30 mouse cellular contexts compared by ENCODE assay signal in genomic region chr16:18507200-18507549, GRCm38 (mm10). TPM values are rescaled to one million over a fixed set of nuclear protein-coding genes. Genes with fewer than 3 reads are reported as not detected.
DNase-seq lines count a peak whose midpoint lies in the region; ATAC-seq and TF ChIP-seq lines count a peak whose summit lies in the region.
"Had no signal": no experiment of that assay in that cellular context is flagged by ENCODE, and none has a peak within 500 bp of the region (broad histone marks: within the 10 kb centered on the region; RNA-seq: fewer than 3 reads in every experiment).

No protein-coding gene starts in this region.

- ATAC-seq in heart, embryonic 12.5 days (ENCODE audit: insufficient number of reproducible peaks, low FRiP score), result no peak
- 0 out of 2 replicates have a peak, but pooled peaks have one; percentile 47 for ATAC-seq in kidney, embryonic 15.5 days (replicated peaks; ENCODE audit: low FRiP score)
- peak; percentile 44; the same call in 1 of the 2 replicates for ATAC-seq in limb, embryonic 13.5 days (ENCODE audit: low FRiP score, low read depth)
- peak; percentile 72 for ATAC-seq in intestine, postnatal 0 days
- ATAC-seq: forebrain, embryonic 13.5 days; forebrain, embryonic 16.5 days; hindbrain, embryonic 16.5 days; Patski had no signal

- peaks cover 17% of the 10 kb centered on the region for H3K4me1 ChIP-seq in heart, embryonic 12.5 days (replicated peaks)
- peaks cover 12% of the 10 kb centered on the region; the same call in 1 of the 2 replicates for H3K4me1 ChIP-seq in kidney, embryonic 15.5 days
- H3K4me1 ChIP-seq in limb, embryonic 13.5 days, result peaks cover 23% of the 10 kb centered on the region; the same call in 1 of the 2 replicates
- H3K4me1 ChIP-seq in limb, embryonic 10.5 days, result peaks cover 23% of the 10 kb centered on the region
- 0 out of 2 replicates have a peak, but pooled peaks cover 7% of the 10 kb centered on the region for H3K4me1 ChIP-seq in intestine, postnatal 0 days (replicated peaks; ENCODE audit: control insufficient read depth, insufficient read depth, low read length)
- H3K4me1 ChIP-seq: forebrain, embryonic 13.5 days; hindbrain, embryonic 13.5 days had no signal

- H3K27me3 ChIP-seq in heart, embryonic 12.5 days (replicated peaks), result peaks cover 6% of the 10 kb centered on the region; the same call in 1 of the 2 replicates
- H3K27me3 ChIP-seq in kidney, embryonic 15.5 days, result no peaks in the 10 kb centered on the region
- H3K27me3 ChIP-seq in limb, embryonic 13.5 days, result no peaks in the 10 kb centered on the region
- peaks cover 19% of the 10 kb centered on the region; the same call in 1 of the 2 replicates for H3K27me3 ChIP-seq in limb, embryonic 10.5 days (ENCODE audit: low read depth, poor library complexity, severe bottlenecking)
- H3K27me3 ChIP-seq in intestine, postnatal 0 days (replicated peaks; ENCODE audit: control insufficient read depth, insufficient read depth, low read length), result no peaks in the 10 kb centered on the region
- H3K27me3 ChIP-seq: CH12.LX; embryonic facial prominence, embryonic 13.5 days; forebrain, embryonic 13.5 days; heart, embryonic 15.5 days; hindbrain, embryonic 13.5 days; Patski had no signal

- no peak overlapping the region for H3K9ac ChIP-seq in heart, embryonic 12.5 days
- H3K9ac ChIP-seq in kidney, embryonic 15.5 days, result no peak overlapping the region
- no peak overlapping the region for H3K9ac ChIP-seq in limb, embryonic 13.5 days
- H3K9ac ChIP-seq in intestine, postnatal 0 days (ENCODE audit: low read depth, low read length), result no peak overlapping the region
- H3K9ac ChIP-seq: embryonic facial prominence, embryonic 13.5 days; forebrain, embryonic 13.5 days; heart, embryonic 15.5 days; hindbrain, embryonic 13.5 days had no signal

- WGBS in heart, embryonic 12.5 days, result 60% methylated on average over 1 of the region's 1 CpGs
- 3% methylated on average over 1 of the region's 1 CpGs for WGBS in kidney, embryonic 15.5 days
- 19% methylated on average over 1 of the region's 1 CpGs for WGBS in limb, embryonic 13.5 days
- WGBS in limb, embryonic 10.5 days, result 55% methylated on average over 1 of the region's 1 CpGs
- WGBS in intestine, postnatal 0 days, result 4% methylated on average over 1 of the region's 1 CpGs

- H3K36me3 ChIP-seq in heart, embryonic 12.5 days, result peaks cover 7% of the 10 kb centered on the region; the same call in 1 of the 2 replicates
- H3K36me3 ChIP-seq in kidney, embryonic 15.5 days, result peaks cover 2% of the 10 kb centered on the region
- H3K36me3 ChIP-seq in limb, embryonic 13.5 days, result peaks cover 17% of the 10 kb centered on the region
- H3K36me3 ChIP-seq in limb, embryonic 10.5 days, result peaks cover 23% of the 10 kb centered on the region
- H3K36me3 ChIP-seq in intestine, postnatal 0 days (ENCODE audit: control insufficient read depth, insufficient read depth), result 0 out of 2 replicates have a peak, but pooled peaks cover 8% of the 10 kb centered on the region

- H3K27ac ChIP-seq in heart, embryonic 12.5 days (ENCODE audit: poor library complexity, severe bottlenecking), result no peak overlapping the region
- H3K27ac ChIP-seq in kidney, embryonic 15.5 days, result no peak overlapping the region
- no peak overlapping the region for H3K27ac ChIP-seq in limb, embryonic 13.5 days
- no peak overlapping the region for H3K27ac ChIP-seq in limb, embryonic 10.5 days
- H3K27ac ChIP-seq in intestine, postnatal 0 days (ENCODE audit: low read depth, low read length), result peak overlapping the region; percentile 60
- H3K27ac ChIP-seq: embryonic facial prominence, embryonic 13.5 days; forebrain, embryonic 10.5 days; forebrain, embryonic 13.5 days; heart, embryonic 15.5 days; hindbrain, embryonic 10.5 days; hindbrain, embryonic 13.5 days had no signal

- no peak overlapping the region for H3K4me3 ChIP-seq in heart, embryonic 12.5 days
- H3K4me3 ChIP-seq in kidney, embryonic 15.5 days (replicated peaks), result no peak overlapping the region
- H3K4me3 ChIP-seq in limb, embryonic 13.5 days, result no peak overlapping the region
- no peak overlapping the region for H3K4me3 ChIP-seq in limb, embryonic 10.5 days
- no peak overlapping the region for H3K4me3 ChIP-seq in intestine, postnatal 0 days (ENCODE audit: low read depth, low read length)
- H3K4me3 ChIP-seq: embryonic facial prominence, embryonic 13.5 days; forebrain, embryonic 10.5 days; forebrain, embryonic 13.5 days; heart, embryonic 15.5 days; hindbrain, embryonic 10.5 days; hindbrain, embryonic 13.5 days had no signal

- no peak overlapping the region for H3K4me2 ChIP-seq in heart, embryonic 12.5 days
- H3K4me2 ChIP-seq in kidney, embryonic 15.5 days, result no peak overlapping the region
- no peak overlapping the region for H3K4me2 ChIP-seq in limb, embryonic 13.5 days (replicated peaks)
- no peak overlapping the region for H3K4me2 ChIP-seq in intestine, postnatal 0 days (replicated peaks; ENCODE audit: low read depth)
- H3K4me2 ChIP-seq: embryonic facial prominence, embryonic 13.5 days; forebrain, embryonic 13.5 days; heart, embryonic 11.5 days; heart, embryonic 15.5 days; hindbrain, embryonic 13.5 days had no signal

- DNase-seq in heart, adult 11 months, result peak; percentile 71
- no peak for DNase-seq in kidney, postnatal 4 days
- DNase-seq in limb, embryonic 10.5 days (ENCODE audit: low spot score), result no peak
- no peak for DNase-seq in layer of hippocampus, postnatal 36 days
- DNase-seq: adrenal gland, postnatal 10 days; adrenal gland, postnatal 36 days; B cell, adult 2 months; cerebellum, adult 18-20 months; cerebellum, adult 9-10 months; cerebellum, postnatal 14 days; gastrocnemius, postnatal 10 days; gastrocnemius, postnatal 36 days; heart, postnatal 10 days; heart, postnatal 36 days had no signal

- no peaks in the 10 kb centered on the region for H3K9me3 ChIP-seq in heart, embryonic 12.5 days (replicated peaks)
- no peaks in the 10 kb centered on the region for H3K9me3 ChIP-seq in kidney, embryonic 15.5 days (replicated peaks)
- H3K9me3 ChIP-seq in limb, embryonic 13.5 days, result no peaks in the 10 kb centered on the region
- H3K9me3 ChIP-seq in limb, embryonic 10.5 days (replicated peaks), result no peaks in the 10 kb centered on the region
- no peaks in the 10 kb centered on the region for H3K9me3 ChIP-seq in intestine, postnatal 0 days (ENCODE audit: control insufficient read depth)
- H3K9me3 ChIP-seq: embryonic facial prominence, embryonic 13.5 days; forebrain, embryonic 10.5 days; forebrain, embryonic 13.5 days; G1E; heart, embryonic 15.5 days; hindbrain, embryonic 10.5 days; hindbrain, embryonic 13.5 days had no signal

- TF ChIP-seq CTCF in intestine, postnatal 0 days (IDR thresholded peaks at IDR 0.05; ENCODE audit: low read depth), result no peak

RNA-seq across cellular contexts. Expression of gene Rtl10, which starts 8.5 kb away (rescaled TPM):
- polyA plus RNA-seq in heart, embryonic 12.5 days (2016; fragmentation: Nextera tagmentation; extraction: Ambion mirVana), result 1.1 TPM in 2 replicates
- polyA plus RNA-seq in kidney, embryonic 15.5 days (2015; fragmentation: Nextera tagmentation; extraction: Ambion mirVana), result 3.1 and 3.3 TPM in 2 replicates
- 5.5 and 5.9 TPM in 2 replicates for polyA plus RNA-seq in limb, embryonic 13.5 days (2015; fragmentation: Nextera tagmentation; extraction: Ambion mirVana)
- 2.5 and 2.8 TPM in 2 replicates for polyA plus RNA-seq in limb, embryonic 10.5 days (2016; fragmentation: Nextera tagmentation; extraction: Ambion mirVana)
- 1.4 and 1.8 TPM in 2 replicates for polyA plus RNA-seq in intestine, postnatal 0 days (2015; fragmentation: Nextera tagmentation; extraction: Ambion mirVana)
- 10 to 100 TPM; 10.0 to 11.5 TPM for total RNA-seq in layer of hippocampus, postnatal 36 days (2021)

RNA-seq across cellular contexts. Expression of gene Gnb1l, which starts 8.7 kb away (rescaled TPM):
- polyA plus RNA-seq in heart, embryonic 12.5 days (2016; fragmentation: Nextera tagmentation; extraction: Ambion mirVana), result 7.8 and 8.0 TPM in 2 replicates
- 13.7 and 17.2 TPM in 2 replicates for polyA plus RNA-seq in kidney, embryonic 15.5 days (2015; fragmentation: Nextera tagmentation; extraction: Ambion mirVana)
- 20.4 and 21.4 TPM in 2 replicates for polyA plus RNA-seq in limb, embryonic 13.5 days (2015; fragmentation: Nextera tagmentation; extraction: Ambion mirVana)
- 15.3 and 18.4 TPM in 2 replicates for polyA plus RNA-seq in limb, embryonic 10.5 days (2016; fragmentation: Nextera tagmentation; extraction: Ambion mirVana)
- polyA plus RNA-seq in intestine, postnatal 0 days (2015; fragmentation: Nextera tagmentation; extraction: Ambion mirVana), result 11.0 and 12.6 TPM in 2 replicates
- 1 to 10 TPM; 6.6 to 6.9 TPM for total RNA-seq in layer of hippocampus, postnatal 36 days (2021)
